Mouse (Mus musculus) limb, embryonic 14.5 days (tissue): ENCODE data around the gene Ifitm1. TPM values are rescaled to one million over a fixed set of nuclear protein-coding genes. Genes with fewer than 3 reads are reported as not detected.

Experiments
- ATAC-seq: fragments of 200-750 bp; cut with Nextera tagmentation; 2 replicates; pipeline ENCODE4 v1.8.0; 2017; ENCODE audit warnings: low read depth, moderate number of reproducible peaks, moderate TSS enrichment; ENCODE audit not compliant: low FRiP score
- DNase-seq: peaks from one replicate; pipeline ENCODE4 v3.0.0-alpha.2; 2015; ENCODE audit warnings: low spot score
- H3K27ac ChIP-seq: fragments of 300-500 bp; sonication (generic); replicated peaks from 2 replicates; pipeline ENCODE4 v1.5.1; 2014; ENCODE audit warnings: low read depth, mild to moderate bottlenecking, low read length, moderate library complexity, mixed read lengths
- H3K27me3 ChIP-seq: fragments of 300-500 bp; sonication (generic); 2 replicates; pipeline ENCODE4 v1.6.1; 2014; ENCODE audit warnings: low read length, mixed read lengths; ENCODE audit not compliant: control insufficient read depth, insufficient read depth
- H3K36me3 ChIP-seq: fragments of 300-500 bp; sonication (generic); 2 replicates; pipeline ENCODE4 v1.6.1; 2014; ENCODE audit warnings: mild to moderate bottlenecking, low read length, moderate library complexity, mixed read lengths; ENCODE audit not compliant: control insufficient read depth, insufficient read depth
- H3K4me1 ChIP-seq: fragments of 300-500 bp; sonication (generic); 2 replicates; pipeline ENCODE4 v1.6.1; 2014; ENCODE audit warnings: antibody characterized with exemption, low read length, mixed read lengths; ENCODE audit not compliant: control insufficient read depth, insufficient read depth
- H3K4me2 ChIP-seq: fragments of 300-500 bp; sonication (generic); replicated peaks from 2 replicates; pipeline ENCODE4 v1.6.1; 2014; ENCODE audit warnings: low read depth, mild to moderate bottlenecking, low read length, moderate library complexity; ENCODE audit not compliant: severe bottlenecking
- H3K4me3 ChIP-seq: fragments of 300-500 bp; sonication (generic); replicated peaks from 2 replicates; pipeline ENCODE4 v1.5.1; 2014; ENCODE audit warnings: low read length
- H3K9ac ChIP-seq: fragments of 300-500 bp; sonication (generic); 2 replicates; pipeline ENCODE4 v1.6.1; 2014; ENCODE audit warnings: mild to moderate bottlenecking, low read depth, low read length, moderate library complexity; ENCODE audit not compliant: severe bottlenecking
- H3K9me3 ChIP-seq: fragments of 300-500 bp; sonication (generic); 2 replicates; pipeline ENCODE4 v1.6.1; 2016; ENCODE audit warnings: low read length; ENCODE audit not compliant: control insufficient read depth
- POLR2A ChIP-seq: fragments of 200-500 bp; IDR thresholded peaks from 2 replicates; pipeline ENCODE4 v1.8.0; 2012; ENCODE audit warnings: inconsistent platforms, mild to moderate bottlenecking, moderate library complexity, borderline replicate concordance; ENCODE audit not compliant: insufficient read depth, insufficient read length; ENCODE audit errors: extremely low read depth
- WGBS: fragments of 180-500 bp; shearing (Covaris S2); extraction: QIAGEN DNeasy Blood & Tissue Kit; methylation state at CpG from one replicate; pipeline ENCODE4 v1.1.7; 2014; 5-methylcytosine and 5-hydroxymethylcytosine counted together
- polyA plus RNA-seq, 2 experiments: library from polyadenylated mRNA; depleted of rRNA in 1 of 2; stranded (reverse) in 1 of 2; unstranded in 1 of 2; fragments of >200 nt; fragmentation: Nextera tagmentation in 1 of 2; extraction: Ambion mirVana in 1 of 2; gene quantifications; 2 replicates each; pipeline versions ENCODE4 v1.2.1 to v1.2.3; 2012 to 2014

Gene Ifitm1
- polyA plus RNA-seq, 2 experiments: 55.4 to 68.1 TPM

DNA sequence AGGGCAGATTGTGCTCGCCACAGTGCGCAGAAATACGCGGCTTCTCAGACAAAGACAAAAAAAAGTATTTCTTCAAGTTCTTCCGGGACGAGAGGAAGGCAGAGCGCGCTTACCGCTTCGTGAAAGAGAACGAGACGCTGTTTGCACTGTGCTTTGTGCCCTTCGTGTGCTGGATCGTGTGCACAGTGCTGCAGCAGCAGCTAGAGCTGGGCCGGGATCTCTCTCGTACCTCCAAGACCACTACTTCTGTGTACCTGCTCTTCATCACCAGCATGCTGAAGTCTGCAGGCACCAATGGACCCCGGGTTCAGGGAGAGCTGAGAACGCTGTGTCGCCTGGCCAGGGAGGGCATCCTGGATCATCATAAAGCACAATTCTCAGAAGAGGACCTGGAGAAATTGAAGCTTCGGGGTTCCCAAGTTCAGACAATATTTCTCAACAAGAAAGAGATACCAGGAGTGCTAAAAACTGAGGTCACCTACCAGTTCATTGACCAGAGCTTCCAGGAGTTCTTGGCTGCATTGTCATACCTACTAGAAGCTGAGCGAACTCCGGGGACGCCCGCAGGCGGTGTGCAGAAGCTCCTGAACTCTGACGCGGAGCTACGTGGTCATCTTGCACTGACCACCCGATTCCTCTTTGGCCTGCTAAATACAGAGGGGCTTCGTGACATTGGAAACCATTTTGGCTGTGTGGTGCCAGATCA is 43.8 kb upstream of the Ifitm1 start:
- peaks cover 7% of the 10 kb centered on the region; the same call in 1 of the 2 replicates for H3K4me1 ChIP-seq
- no peaks in the 10 kb centered on the region for H3K9me3 ChIP-seq
- no peak for TF ChIP-seq POLR2A
- DNase-seq: no peak
- ATAC-seq: no peak
- peak overlapping the region; percentile 57 for H3K4me2 ChIP-seq
- WGBS: 22% methylated on average over 30 of the region's 30 CpGs
- no peak overlapping the region for H3K9ac ChIP-seq
- H3K36me3 ChIP-seq: no peaks in the 10 kb centered on the region
- H3K27ac ChIP-seq: no peak overlapping the region
- peaks cover 45% of the 10 kb centered on the region for H3K27me3 ChIP-seq
- peak overlapping the region; percentile 36 for H3K4me3 ChIP-seq

DNA sequence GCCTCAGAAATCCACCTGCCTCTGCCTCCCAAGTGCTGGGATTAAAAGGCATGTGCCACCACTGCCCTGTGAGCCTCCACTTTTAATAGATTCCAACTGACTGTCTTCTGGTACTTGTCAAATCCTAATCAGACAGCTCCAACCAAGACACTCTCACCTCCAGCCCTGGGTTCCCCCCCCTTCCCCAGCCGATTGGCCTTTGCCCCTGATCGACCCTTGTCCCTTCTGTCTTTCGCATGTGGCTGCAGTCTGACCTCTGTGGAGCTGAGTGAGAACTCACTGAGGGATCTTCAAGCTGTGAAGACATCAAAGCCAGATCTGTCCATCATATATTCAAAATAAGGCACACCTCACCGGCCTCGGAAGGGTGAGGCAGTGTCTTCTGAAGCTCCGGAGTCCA is 39.8 kb upstream of the Ifitm1 start:
- DNase-seq (no peak), ATAC-seq (no peak)
- no peak overlapping the region for H3K9ac ChIP-seq
- H3K27me3 ChIP-seq: peaks cover 19% of the 10 kb centered on the region
- TF ChIP-seq POLR2A: no peak
- H3K36me3 ChIP-seq: no peaks in the 10 kb centered on the region
- no peak overlapping the region for H3K4me3 ChIP-seq
- WGBS: 79% methylated on average over 6 of the region's 6 CpGs
- H3K4me1 ChIP-seq: peaks cover 7% of the 10 kb centered on the region; the same call in 1 of the 2 replicates
- H3K27ac ChIP-seq: no peak overlapping the region
- H3K9me3 ChIP-seq: no peaks in the 10 kb centered on the region
- H3K4me2 ChIP-seq: no peak overlapping the region

DNA sequence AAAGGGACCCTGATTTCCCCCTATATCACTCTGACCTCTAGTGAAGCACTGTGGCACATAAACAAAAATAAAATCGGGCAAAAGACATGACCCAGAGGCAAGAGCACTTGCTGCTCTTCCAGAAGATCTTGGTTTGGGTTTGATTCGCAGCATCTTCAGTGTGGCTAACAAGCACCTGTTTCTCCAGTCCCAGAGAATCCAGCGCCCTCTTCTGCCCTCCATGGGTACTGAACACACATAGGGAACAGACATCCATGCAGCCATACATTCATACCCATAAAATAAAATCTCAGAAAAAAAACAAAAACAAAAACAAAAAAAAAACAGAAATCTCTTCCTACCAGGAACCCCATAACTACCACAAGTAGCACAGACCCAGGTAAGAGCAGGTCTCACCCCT is 28.6 kb upstream of the Ifitm1 start:
- H3K4me1 ChIP-seq: peaks cover 27% of the 10 kb centered on the region
- no peak for TF ChIP-seq POLR2A
- H3K27me3 ChIP-seq: peaks cover 3% of the 10 kb centered on the region; the same call in 1 of the 2 replicates
- H3K4me3 ChIP-seq: no peak overlapping the region
- H3K9me3 ChIP-seq: no peaks in the 10 kb centered on the region
- no peaks in the 10 kb centered on the region for H3K36me3 ChIP-seq
- no peak overlapping the region for H3K27ac ChIP-seq
- no peak for ATAC-seq
- no peak overlapping the region for H3K4me2 ChIP-seq
- 49% methylated on average over 3 of the region's 3 CpGs for WGBS
- H3K9ac ChIP-seq: no peak overlapping the region
- no peak for DNase-seq

DNA sequence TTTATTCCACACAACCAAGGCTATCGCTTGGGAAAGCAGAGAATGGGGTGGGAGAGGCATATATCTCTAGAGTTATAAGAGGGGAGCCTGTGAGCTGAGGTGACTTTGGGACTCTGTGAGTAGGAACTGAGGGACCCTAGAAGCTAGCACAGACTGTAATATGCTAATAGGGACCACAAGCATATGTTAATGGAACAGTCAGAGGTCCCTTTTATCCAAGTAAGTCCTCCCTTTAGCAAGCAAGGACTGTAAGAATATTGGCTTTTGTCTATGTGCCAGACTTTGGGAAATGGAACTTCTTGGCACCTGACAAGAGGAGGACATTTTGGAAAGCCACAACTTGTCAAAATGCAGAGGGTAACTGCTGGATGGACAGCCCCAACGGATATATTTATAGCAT is 28.1 kb upstream of the Ifitm1 start:
- H3K27me3 ChIP-seq: peaks cover 3% of the 10 kb centered on the region; the same call in 1 of the 2 replicates
- 11% methylated on average over 2 of the region's 2 CpGs for WGBS
- H3K9me3 ChIP-seq: no peaks in the 10 kb centered on the region
- no peak overlapping the region for H3K9ac ChIP-seq
- no peaks in the 10 kb centered on the region for H3K36me3 ChIP-seq
- no peak overlapping the region for H3K4me2 ChIP-seq
- no peak for TF ChIP-seq POLR2A
- DNase-seq (no peak), ATAC-seq (no peak)
- H3K4me3 ChIP-seq: no peak overlapping the region
- peaks cover 27% of the 10 kb centered on the region for H3K4me1 ChIP-seq
- H3K27ac ChIP-seq: no peak overlapping the region

DNA sequence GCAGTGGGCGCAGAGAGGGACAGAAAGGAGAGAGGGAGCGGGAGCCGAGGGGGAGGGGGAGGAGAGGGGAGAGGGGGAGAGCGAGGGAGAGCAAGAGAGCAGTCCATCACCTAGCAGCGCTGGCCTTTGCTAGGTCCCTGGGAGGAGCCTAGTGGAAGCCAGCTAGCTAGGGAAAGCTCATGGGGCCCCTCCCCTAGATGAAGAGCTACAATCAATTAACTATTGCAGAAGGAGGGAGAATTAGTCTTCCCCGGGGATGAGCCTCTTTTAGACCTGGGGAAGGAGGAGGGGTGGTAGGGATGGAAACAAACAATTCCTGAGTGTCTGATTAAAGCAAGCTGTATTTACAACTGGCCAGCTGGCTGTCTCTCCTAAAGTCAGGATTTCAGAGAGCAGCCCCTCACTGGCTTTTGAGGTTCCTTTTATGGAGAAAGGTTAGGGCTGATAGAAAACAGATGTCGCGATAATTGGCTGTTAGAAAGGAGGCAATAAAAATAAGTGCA is 27.3 kb upstream of the Ifitm1 start:
- 0 out of 2 replicates have a peak overlapping the region, but pooled peaks have one; percentile 4 for H3K4me3 ChIP-seq
- no peaks in the 10 kb centered on the region for H3K9me3 ChIP-seq
- DNase-seq: peak; percentile 81
- H3K27ac ChIP-seq: peak overlapping the region; percentile 67
- H3K4me2 ChIP-seq: peak overlapping the region; percentile 38
- peaks cover 3% of the 10 kb centered on the region; the same call in 1 of the 2 replicates for H3K27me3 ChIP-seq
- TF ChIP-seq POLR2A: no peak
- H3K9ac ChIP-seq: peak overlapping the region; percentile 44
- peaks cover 3% of the 10 kb centered on the region; the same call in 1 of the 2 replicates for H3K36me3 ChIP-seq
- peak; percentile 38 for ATAC-seq
- peaks cover 27% of the 10 kb centered on the region for H3K4me1 ChIP-seq
- WGBS: 5% methylated on average over 8 of the region's 8 CpGs
